Mouse (Mus musculus) heart, embryonic 14.5 days (tissue): ENCODE data around the gene Armc10. TPM values are rescaled to one million over a fixed set of nuclear protein-coding genes. Genes with fewer than 3 reads are reported as not detected.

Source experiments
- ATAC-seq: fragments of 200-750 bp; cut with Nextera tagmentation; 2 replicates; pipeline ENCODE4 v1.8.0; 2017; ENCODE audit warnings: low read depth, moderate TSS enrichment; ENCODE audit not compliant: insufficient number of reproducible peaks, insufficient read depth, low FRiP score
- H3K27ac ChIP-seq, 2 experiments: fragments of 200-500 bp in 1 of 2; fragments of 300-500 bp in 1 of 2; sonication (generic) in 1 of 2; replicated peaks in 1 of 2; 2 replicates each; pipeline ENCODE4 v1.5.1; 2012 to 2014; ENCODE audit warnings: low read depth in 2 of 2, low read length in 2 of 2, control low read depth in 1 of 2, mild to moderate bottlenecking in 1 of 2, mixed read lengths in 1 of 2; ENCODE audit not compliant: control insufficient read depth in 1 of 2, insufficient read depth in 1 of 2
- H3K27me3 ChIP-seq: fragments of 300-500 bp; sonication (generic); 2 replicates; pipeline ENCODE4 v1.6.1; 2014; ENCODE audit warnings: mild to moderate bottlenecking, low read length, control low read depth; ENCODE audit not compliant: control insufficient read depth, insufficient read depth
- H3K36me3 ChIP-seq: fragments of 300-500 bp; sonication (generic); 2 replicates; pipeline ENCODE4 v1.6.1; 2014; ENCODE audit warnings: mild to moderate bottlenecking, control low read depth, low read length, mixed read lengths; ENCODE audit not compliant: control insufficient read depth, insufficient read depth
- H3K4me1 ChIP-seq, 2 experiments: fragments of 200-500 bp in 1 of 2; fragments of 300-500 bp in 1 of 2; sonication (generic) in 1 of 2; 2 replicates each; pipeline ENCODE4 v1.6.1; 2012 to 2014; ENCODE audit warnings: low read length in 2 of 2, control low read depth in 1 of 2, mixed read lengths in 1 of 2; ENCODE audit not compliant: control insufficient read depth in 2 of 2, insufficient read depth in 2 of 2
- H3K4me2 ChIP-seq: fragments of 300-500 bp; sonication (generic); 2 replicates; pipeline ENCODE4 v1.6.1; 2014; ENCODE audit warnings: mild to moderate bottlenecking, low read length
- H3K4me3 ChIP-seq, 2 experiments: fragments of 200-500 bp in 1 of 2; fragments of 300-500 bp in 1 of 2; sonication (generic) in 1 of 2; 2 replicates each; pipeline ENCODE4 v1.5.1; 2012 to 2014; ENCODE audit warnings: low read length in 2 of 2, mild to moderate bottlenecking in 2 of 2, control low read depth in 1 of 2, low read depth in 1 of 2, moderate library complexity in 1 of 2; ENCODE audit not compliant: control insufficient read depth in 1 of 2, insufficient read depth in 1 of 2
- H3K9ac ChIP-seq: fragments of 300-500 bp; sonication (generic); 2 replicates; pipeline ENCODE4 v1.6.1; 2014; ENCODE audit warnings: mild to moderate bottlenecking, low read length
- H3K9me3 ChIP-seq: fragments of 300-500 bp; sonication (generic); 2 replicates; pipeline ENCODE4 v1.6.1; 2016; ENCODE audit warnings: low read length, control low read depth; ENCODE audit not compliant: control insufficient read depth
- WGBS: fragments of 180-500 bp; shearing (Covaris S2); extraction: QIAGEN DNeasy Blood & Tissue Kit; methylation state at CpG from one replicate; pipeline ENCODE4 v1.1.7; 2014; 5-methylcytosine and 5-hydroxymethylcytosine counted together
- polyA plus RNA-seq: library from polyadenylated mRNA; unstranded; fragments of >200 nt; fragmentation: Nextera tagmentation; extraction: Ambion mirVana; gene quantifications from 2 replicates; pipeline ENCODE4 v1.2.1, GENCODE M21; 2014

The Armc10 gene
- polyA plus RNA-seq, 1 experiment from 2014 or later, result 28.2 TPM

- H3K27ac ChIP-seq, result no peak overlapping the region
- H3K36me3 ChIP-seq, result peaks cover 8% of the 10 kb centered on the region
- peaks cover 4 to 11% of the 10 kb centered on the region in 2 experiments; a peak in 3 of 4 replicates for H3K4me1 ChIP-seq
- H3K27me3 ChIP-seq, result no peaks in the 10 kb centered on the region
- H3K9me3 ChIP-seq, result no peaks in the 10 kb centered on the region
- no peak overlapping the region for H3K9ac ChIP-seq
- no peak overlapping the region for H3K4me3 ChIP-seq
- WGBS, result 75% methylated on average over 4 of the region's 4 CpGs
- ATAC-seq, result no peak
- no peak overlapping the region for H3K4me2 ChIP-seq
Observed at GRCm38 (mm10) chr5:21680029-21680428, 34.4 kb downstream of the Armc10 start.

GRCm38 (mm10) chr5:21680940-21681339 is 35.3 kb downstream of the Armc10 start:
- no peaks in the 10 kb centered on the region for H3K27me3 ChIP-seq
- peak overlapping the region; percentile 9; the same call in 1 of the 2 replicates for H3K4me2 ChIP-seq
- H3K9me3 ChIP-seq, result no peaks in the 10 kb centered on the region
- peak overlapping the region; percentile 13 to 42; a peak in 3 of 4 replicates for H3K27ac ChIP-seq
- 60% methylated on average over 5 of the region's 5 CpGs for WGBS
- H3K36me3 ChIP-seq, result no peaks in the 10 kb centered on the region; the same call in 1 of the 2 replicates
- no peak for ATAC-seq
- peak overlapping the region; percentile 3; the same call in 1 of the 2 replicates for H3K9ac ChIP-seq
- H3K4me3 ChIP-seq, result no peak overlapping the region
- H3K4me1 ChIP-seq, result peaks cover 4 to 11% of the 10 kb centered on the region in 2 experiments; a peak in 3 of 4 replicates

- no peak for ATAC-seq
- H3K4me3 ChIP-seq, result no peak overlapping the region
Observed at GRCm38 (mm10) chr5:21683811-21684210, 38.2 kb downstream of the Armc10 start.

GRCm38 (mm10) chr5:21685001-21685400 is 39.4 kb downstream of the Armc10 start:
- peaks cover 6 to 18% of the 10 kb centered on the region in 2 experiments; a peak in 3 of 4 replicates for H3K4me1 ChIP-seq
- no peak overlapping the region for H3K4me3 ChIP-seq
- no peaks in the 10 kb centered on the region; the same call in 1 of the 2 replicates for H3K36me3 ChIP-seq
- no peaks in the 10 kb centered on the region for H3K27me3 ChIP-seq
- H3K9me3 ChIP-seq, result no peaks in the 10 kb centered on the region
- no peak overlapping the region for H3K4me2 ChIP-seq
- no peak overlapping the region for H3K9ac ChIP-seq
- no peak overlapping the region for H3K27ac ChIP-seq
- WGBS, result 74% methylated on average over 10 of the region's 10 CpGs
- no peak for ATAC-seq

More at GRCm38 (mm10) chr5:21683811-21684210, 38.2 kb downstream of the Armc10 start:
- peaks cover 6 to 18% of the 10 kb centered on the region in 2 experiments; a peak in 3 of 4 replicates for H3K4me1 ChIP-seq
- no peaks in the 10 kb centered on the region; the same call in 1 of the 2 replicates for H3K36me3 ChIP-seq
- no peaks in the 10 kb centered on the region for H3K9me3 ChIP-seq
- H3K27me3 ChIP-seq, result no peaks in the 10 kb centered on the region
- no peak overlapping the region for H3K4me2 ChIP-seq
- no peak overlapping the region for H3K9ac ChIP-seq
- 92% methylated on average over 9 of the region's 9 CpGs for WGBS
- no peak overlapping the region for H3K27ac ChIP-seq

- Histone ChIP-seq H3K4me3 (no peak overlapping the region), H3K36me3 (no peaks in the 10 kb centered on the region; the same call in 1 of the 2 replicates), H3K27ac (0 out of 4 replicates have a peak overlapping the region, but pooled peaks of 1 of the 2 experiments have one; percentile 6), H3K9me3 (no peaks in the 10 kb centered on the region), H3K27me3 (no peaks in the 10 kb centered on the region), H3K4me2 (no peak overlapping the region), H3K4me1 (0 out of 4 replicates have a peak, but pooled peaks cover 2 to 7% of the 10 kb centered on the region in 2 experiments), H3K9ac (no peak overlapping the region)
- ATAC-seq, result no peak
- 9% methylated on average over 4 of the region's 4 CpGs for WGBS
Observed at GRCm38 (mm10) chr5:21687042-21687441, 41.4 kb downstream of the Armc10 start.

- Histone ChIP-seq H3K4me2 (no peak overlapping the region), H3K27ac (no peak overlapping the region), H3K27me3 (no peaks in the 10 kb centered on the region), H3K4me1 (peaks cover 0 to 8% of the 10 kb centered on the region in 2 experiments; a peak in 1 of 4 replicates), H3K4me3 (no peak overlapping the region), H3K9me3 (no peaks in the 10 kb centered on the region), H3K36me3 (no peaks in the 10 kb centered on the region), H3K9ac (no peak overlapping the region)
- ATAC-seq, result no peak
- 89% methylated on average over 5 of the region's 5 CpGs for WGBS
Observed at GRCm38 (mm10) chr5:21692230-21692629, 46.6 kb downstream of the Armc10 start.

- 85% methylated on average over 3 of the region's 3 CpGs for whole genome bisulfite sequencing
Observed at GRCm38 (mm10) chr5:21693372-21693870, 47.8 kb downstream of the Armc10 start.

More at GRCm38 (mm10) chr5:21693372-21693870, 47.8 kb downstream of the Armc10 start:
- Histone ChIP-seq H3K4me1 (peaks cover 0 to 5% of the 10 kb centered on the region in 2 experiments; a peak in 1 of 4 replicates), H3K9ac (no peak overlapping the region), H3K9me3 (no peaks in the 10 kb centered on the region), H3K27me3 (no peaks in the 10 kb centered on the region), H3K4me3 (no peak overlapping the region), H3K4me2 (no peak overlapping the region), H3K36me3 (no peaks in the 10 kb centered on the region), H3K27ac (no peak overlapping the region)
- ATAC-seq, result no peak
